9 mouse cellular contexts compared by ENCODE assay signal in the genomic region with DNA sequence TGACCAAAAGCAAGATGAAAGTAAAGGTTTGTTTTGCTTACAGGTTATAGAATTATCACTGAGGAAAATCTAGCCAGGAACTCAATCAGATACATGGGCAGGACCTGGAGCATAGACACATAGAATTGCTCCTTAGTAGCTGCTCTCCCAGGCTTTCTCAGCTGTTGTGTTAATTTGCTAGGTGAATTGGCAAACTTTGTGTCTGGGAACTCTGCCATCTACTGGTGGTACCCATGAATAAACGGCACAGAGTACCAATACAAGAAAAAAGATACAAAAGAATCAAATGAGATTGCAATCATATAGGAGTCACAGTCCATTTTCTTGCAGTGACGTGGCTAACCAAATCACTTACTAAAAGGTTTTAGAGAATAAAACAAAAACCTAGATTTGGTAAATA.
DNase-seq lines count a peak whose midpoint lies in the region; ATAC-seq and TF ChIP-seq lines count a peak whose summit lies in the region.
"Had no signal": no experiment of that assay in that cellular context is flagged by ENCODE, and none has a peak within 500 bp of the region (broad histone marks: within the 10 kb centered on the region; RNA-seq: fewer than 3 reads in every experiment).

No protein-coding gene starts in this region.

- H3K27ac ChIP-seq in lung, embryonic 14.5 days (ENCODE audit: low read depth) = no peak overlapping the region
- H3K27ac ChIP-seq in heart, embryonic 11.5 days (ENCODE audit: low read depth, low read length) = no peak overlapping the region
- H3K27ac ChIP-seq: stomach, embryonic 15.5 days had no signal

- 46% methylated on average over 2 of the region's 2 CpGs for WGBS in lung, embryonic 14.5 days
- WGBS in heart, embryonic 11.5 days (ENCODE audit: insufficient replicate concordance) = 51% methylated on average over 2 of the region's 2 CpGs

- DNase-seq in frontal cortex, postnatal 25 days (ENCODE audit: low spot score in 2 of 2) = no peak
- peak; percentile 34 for DNase-seq in lung, embryonic 14.5 days
- DNase-seq in lung, postnatal 14 days = no peak
- peak; percentile 50 for DNase-seq in brain, embryonic 14.5 days (ENCODE audit: low read depth)
- peak; percentile 43 for DNase-seq in retina, postnatal 1 day
- no peak for DNase-seq in ovary, adult 18-20 months (ENCODE audit: low spot score)

- H3K27me3 ChIP-seq in lung, embryonic 14.5 days (ENCODE audit: insufficient read depth, low read length) = no peaks in the 10 kb centered on the region
- H3K27me3 ChIP-seq in heart, embryonic 11.5 days (ENCODE audit: control insufficient read depth, insufficient read depth, low read length) = no peaks in the 10 kb centered on the region
- H3K27me3 ChIP-seq: stomach, embryonic 15.5 days had no signal

- no peak overlapping the region for H3K4me2 ChIP-seq in lung, embryonic 14.5 days
- H3K4me2 ChIP-seq in heart, embryonic 11.5 days = no peak overlapping the region
- H3K4me2 ChIP-seq: stomach, embryonic 15.5 days had no signal

- no peak overlapping the region for H3K9ac ChIP-seq in lung, embryonic 14.5 days
- H3K9ac ChIP-seq in heart, embryonic 11.5 days (ENCODE audit: low read depth, low read length) = no peak overlapping the region
- H3K9ac ChIP-seq: stomach, embryonic 15.5 days had no signal

- no peak overlapping the region for H3K4me3 ChIP-seq in lung, embryonic 14.5 days (ENCODE audit: low read depth, low read length)
- H3K4me3 ChIP-seq in heart, embryonic 11.5 days (ENCODE audit: low read depth, low read length) = no peak overlapping the region
- H3K4me3 ChIP-seq: stomach, embryonic 15.5 days had no signal

- no peak for TF ChIP-seq POLR2A in brain, embryonic 14.5 days (IDR thresholded peaks at IDR 0.05; ENCODE audit: borderline replicate concordance, extremely low read depth, insufficient read depth, insufficient read length, poor library complexity, severe bottlenecking)

- H3K9me3 ChIP-seq in lung, embryonic 14.5 days (ENCODE audit: low read depth, low read length) = no peaks in the 10 kb centered on the region
- H3K9me3 ChIP-seq in heart, embryonic 11.5 days (replicated peaks; ENCODE audit: control insufficient read depth, low read length) = no peaks in the 10 kb centered on the region
- H3K9me3 ChIP-seq: stomach, embryonic 15.5 days had no signal

- H3K36me3 ChIP-seq in lung, embryonic 14.5 days (ENCODE audit: insufficient read depth) = no peaks in the 10 kb centered on the region
- no peaks in the 10 kb centered on the region for H3K36me3 ChIP-seq in heart, embryonic 11.5 days (ENCODE audit: control insufficient read depth, insufficient read depth, low read length)
- H3K36me3 ChIP-seq: stomach, embryonic 15.5 days had no signal

- ATAC-seq in frontal cortex, adult (ENCODE audit: low TSS enrichment) = peak; percentile 76; the same call in 1 of the 2 replicates
- ATAC-seq in lung, embryonic 14.5 days (ENCODE audit: insufficient read depth) = no peak
- ATAC-seq in heart, embryonic 11.5 days (replicated peaks; ENCODE audit: insufficient number of reproducible peaks, low FRiP score, low TSS enrichment) = no peak

- peak; percentile 46 for TF ChIP-seq CTCF in lung, embryonic 14.5 days (IDR thresholded peaks at IDR 0.05; ENCODE audit: low read depth)
- peak; percentile 44; the same call in 1 of the 2 replicates for TF ChIP-seq CTCF in brain, embryonic 14.5 days (IDR thresholded peaks at IDR 0.05; ENCODE audit: borderline replicate concordance, extremely low read depth, insufficient read depth, insufficient read length)

- H3K4me1 ChIP-seq in lung, embryonic 14.5 days (ENCODE audit: insufficient read depth) = no peaks in the 10 kb centered on the region
- H3K4me1 ChIP-seq in heart, embryonic 11.5 days (ENCODE audit: control insufficient read depth, insufficient read depth, low read length) = no peaks in the 10 kb centered on the region
- H3K4me1 ChIP-seq: stomach, embryonic 15.5 days had no signal

Comparison
In these comparisons a context has a peak if more than half of its experiments do, and no peak if none do; other contexts are left out.
1. DNase-seq: peak in lung, embryonic 14.5 days (single experiment), brain, embryonic 14.5 days (single experiment) and retina, postnatal 1 day (single experiment); none in frontal cortex, postnatal 25 days (0 of 2), lung, postnatal 14 days (single experiment) and ovary, adult 18-20 months (single experiment).